Mouse (Mus musculus) spleen, adult 2 months (tissue): Measurements from ENCODE around the gene Sh3bp2.

Experiments used
- CTCF ChIP-seq: fragments of 200-500 bp; IDR thresholded peaks from 2 replicates; pipeline ENCODE4 v1.5.1; 2011; ENCODE audit warnings: mild to moderate bottlenecking, inconsistent platforms; ENCODE audit not compliant: insufficient read depth, insufficient read length, insufficient replicate concordance; ENCODE audit errors: extremely low read depth
- POLR2A ChIP-seq: fragments of 200-500 bp; IDR thresholded peaks from 2 replicates; pipeline ENCODE4 v1.6.1; 2011; ENCODE audit warnings: low read depth, low read length, inconsistent platforms

- TF ChIP-seq CTCF, result no peak
- no peak for TF ChIP-seq POLR2A
These were observed 39.9 kb upstream of the Sh3bp2 start for GRCm38 (mm10) chr5:34485731-34486130.
